Mouse (Mus musculus): ENCODE data around the gene Snapc4. TPM values are rescaled to one million over a fixed set of nuclear protein-coding genes. Genes with fewer than 3 reads are reported as not detected.

The Snapc4 gene
- total RNA-seq, 4 experiments from 2014 or later, result 52.6 to 88.3 (median 75.3) TPM

DNA sequence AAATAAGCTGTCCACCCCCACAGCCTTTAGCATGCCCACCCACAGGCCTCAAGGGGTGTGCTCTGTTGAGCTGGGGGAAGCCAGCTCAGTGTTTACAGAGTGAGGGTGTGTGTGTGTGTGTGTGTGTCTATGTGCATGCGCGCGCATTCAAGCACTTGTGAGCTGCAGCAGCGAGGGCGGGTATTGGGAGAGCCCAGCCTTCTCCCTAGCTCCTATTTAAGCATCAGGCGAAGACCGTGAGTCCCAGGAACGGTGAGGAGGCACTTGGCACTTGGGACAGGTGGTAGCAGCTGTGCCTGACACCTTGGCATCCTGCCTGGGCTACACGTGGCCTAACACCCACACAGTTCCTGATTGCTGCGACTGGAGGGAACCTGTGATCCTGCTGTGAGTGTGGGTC lies 38.4 kb downstream of the Snapc4 start:
- peak; percentile 64 to 91 for DNase-seq (ENCODE audit: low spot score in 2 of 2)

DNA sequence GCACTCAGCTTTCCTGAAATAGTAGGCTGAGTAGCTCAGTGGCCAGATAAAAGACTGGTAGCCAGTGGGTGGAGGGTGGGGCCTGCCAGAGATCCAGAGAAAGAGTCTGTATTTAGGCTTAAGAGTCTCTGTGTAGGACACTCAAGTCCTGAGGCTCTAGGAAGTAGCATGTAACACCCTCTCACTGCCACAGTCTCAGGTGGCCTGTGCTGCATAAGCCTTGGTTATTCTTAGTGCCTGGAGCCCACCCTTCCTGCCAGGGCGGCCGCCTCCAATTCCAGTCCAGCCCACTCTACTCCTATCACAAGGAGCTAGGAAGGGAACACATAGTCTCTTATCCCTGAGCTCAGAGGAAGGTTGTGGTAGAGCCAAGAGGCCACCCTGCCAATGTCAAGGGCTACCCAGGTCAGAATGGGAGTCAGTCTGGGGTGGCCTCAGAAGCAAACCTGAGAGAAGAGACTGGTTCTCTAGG lies 38.9 kb downstream of the Snapc4 start:
- peak; percentile 52 to 66 for DNase-seq (ENCODE audit: low spot score in 2 of 2)

- no peak for DNase-seq (ENCODE audit: low spot score in 2 of 2)
These were observed 41.3 kb downstream of the Snapc4 start for GRCm38 (mm10) chr2:26339204-26339551.

DNA sequence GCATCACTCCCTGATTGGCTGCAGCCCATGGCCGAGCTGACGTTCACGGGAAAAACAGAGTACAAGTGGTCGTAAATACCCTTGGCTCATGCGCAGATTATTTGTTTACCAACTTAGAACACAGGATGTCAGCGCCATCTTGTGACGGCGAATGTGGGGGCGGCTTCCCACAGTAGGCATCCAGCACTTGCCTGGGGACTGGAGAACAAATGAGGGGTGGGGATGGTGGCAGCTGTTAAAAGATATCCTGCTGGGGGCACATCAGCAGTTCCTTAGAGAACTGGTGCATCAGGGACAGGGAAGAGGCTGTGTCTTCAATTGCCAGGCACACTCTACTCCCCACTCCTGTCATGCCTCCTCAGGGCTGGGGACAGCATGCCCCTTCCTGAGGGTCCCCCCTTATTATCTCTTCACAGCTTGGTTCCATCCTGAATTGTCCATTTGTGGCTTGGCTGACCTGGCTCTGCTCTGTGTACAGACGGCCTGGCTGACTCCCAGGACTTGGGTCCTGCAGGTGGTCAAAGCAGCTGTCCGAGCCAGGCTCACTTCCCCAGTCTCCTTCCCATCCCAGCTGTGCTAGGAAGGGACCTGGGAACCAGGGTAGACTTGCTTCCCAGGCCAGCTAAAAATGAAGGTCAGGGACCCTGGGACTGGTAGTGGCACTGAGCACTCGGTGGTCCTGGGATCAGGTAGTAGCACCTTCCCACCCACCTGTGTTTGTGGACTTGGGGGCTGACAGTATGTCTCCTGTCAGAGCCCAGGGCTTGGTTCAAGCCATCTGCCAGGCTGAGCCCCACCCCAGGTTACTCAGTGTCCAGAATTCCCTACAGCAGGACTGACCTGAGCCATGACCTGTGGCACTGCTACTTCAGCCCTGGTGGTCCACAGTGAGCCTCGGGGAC lies 41.9 kb downstream of the Snapc4 start:
- DNase-seq (ENCODE audit: low spot score in 2 of 2), result no peak

- DNase-seq (ENCODE audit: low spot score in 2 of 2), result no peak
These were observed 49.8 kb downstream of the Snapc4 start for GRCm38 (mm10) chr2:26330702-26331101.

GRCm38 (mm10) chr2:26330056-26330468 lies 50.4 kb downstream of the Snapc4 start:
- no peak for DNase-seq (ENCODE audit: low spot score in 2 of 2)

DNA sequence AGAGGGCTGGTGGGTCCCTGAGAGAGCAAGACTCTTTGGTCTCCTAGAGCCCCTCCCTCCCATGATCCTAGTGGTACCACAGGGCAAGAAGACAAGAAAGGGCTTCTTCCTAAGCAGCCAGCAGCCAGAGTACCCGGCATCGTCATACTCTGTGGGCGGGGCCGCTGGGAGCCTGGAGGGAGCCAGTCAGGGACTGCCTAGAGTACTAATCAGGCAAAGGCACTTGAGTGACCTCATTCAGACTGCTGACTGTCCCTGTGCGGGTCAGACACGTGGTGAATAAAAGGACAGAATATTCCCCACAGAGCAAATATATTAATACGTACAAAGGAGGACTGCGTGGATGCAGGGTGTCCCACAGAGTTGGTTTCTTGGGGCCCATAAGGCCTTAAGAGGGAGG lies 51.1 kb downstream of the Snapc4 start:
- DNase-seq (ENCODE audit: low spot score in 2 of 2), result peak in 1 of 2 experiments; percentile 67

GRCm38 (mm10) chr2:26327852-26328251 lies 52.6 kb downstream of the Snapc4 start:
- no peak for DNase-seq (ENCODE audit: low spot score in 2 of 2)

DNA sequence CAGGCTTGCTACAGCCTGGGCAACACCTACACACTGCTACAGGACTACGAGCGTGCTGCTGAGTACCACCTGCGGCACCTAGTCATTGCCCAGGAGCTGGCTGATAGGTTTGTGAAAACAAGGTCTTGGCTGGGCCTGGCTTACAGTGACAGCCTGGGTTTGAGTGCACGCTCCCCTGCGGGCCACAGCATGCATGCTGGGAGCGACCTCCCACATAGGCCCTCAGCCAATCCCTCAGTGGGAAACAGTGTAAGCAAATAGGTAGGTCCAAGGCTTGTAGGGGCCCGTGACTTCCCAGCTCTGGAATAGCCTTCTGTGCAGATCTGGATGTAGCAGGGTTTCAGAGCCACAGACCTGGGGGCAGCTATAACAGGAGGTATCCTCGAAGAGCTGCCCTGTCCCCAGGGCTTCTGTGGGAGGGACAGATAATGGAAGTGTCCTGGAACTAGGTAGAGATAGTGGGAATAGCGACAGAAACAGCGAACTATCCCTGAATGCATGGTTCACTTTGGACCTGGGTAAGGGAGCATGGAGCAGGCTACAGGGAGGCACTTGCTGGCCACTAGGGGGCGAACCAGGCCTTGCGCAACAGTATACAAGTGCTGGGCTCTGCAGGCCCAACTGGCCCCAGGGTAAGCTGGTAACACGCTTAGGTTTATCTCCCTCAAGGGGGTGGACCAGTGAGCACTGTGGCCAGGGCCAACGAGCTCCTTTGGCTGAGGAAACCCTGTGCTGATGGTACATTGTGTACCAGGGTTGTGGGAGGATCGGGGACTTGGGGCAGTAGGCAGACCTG lies 54.9 kb downstream of the Snapc4 start:
- DNase-seq (ENCODE audit: low spot score in 2 of 2), result no peak

DNA sequence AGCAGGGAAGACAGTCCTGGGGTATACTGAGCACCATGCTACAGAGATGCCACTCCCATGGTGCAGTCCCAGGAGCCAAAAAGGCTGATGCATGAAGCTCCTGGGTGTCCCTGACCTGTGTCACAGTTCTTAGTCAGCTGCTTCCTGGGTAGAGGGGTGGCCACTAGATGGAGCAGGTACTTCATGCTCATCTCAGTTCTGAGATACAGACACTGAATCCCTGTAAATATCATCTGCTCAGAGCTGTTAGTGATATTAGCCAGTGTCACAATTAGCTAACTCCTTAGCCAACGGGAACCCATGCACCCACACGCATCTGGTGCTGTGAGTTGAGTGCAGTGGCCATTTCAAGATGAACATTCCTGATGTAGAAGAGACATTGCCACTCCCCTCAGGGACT lies 55.5 kb downstream of the Snapc4 start:
- no peak for DNase-seq (ENCODE audit: low spot score in 2 of 2)

DNA sequence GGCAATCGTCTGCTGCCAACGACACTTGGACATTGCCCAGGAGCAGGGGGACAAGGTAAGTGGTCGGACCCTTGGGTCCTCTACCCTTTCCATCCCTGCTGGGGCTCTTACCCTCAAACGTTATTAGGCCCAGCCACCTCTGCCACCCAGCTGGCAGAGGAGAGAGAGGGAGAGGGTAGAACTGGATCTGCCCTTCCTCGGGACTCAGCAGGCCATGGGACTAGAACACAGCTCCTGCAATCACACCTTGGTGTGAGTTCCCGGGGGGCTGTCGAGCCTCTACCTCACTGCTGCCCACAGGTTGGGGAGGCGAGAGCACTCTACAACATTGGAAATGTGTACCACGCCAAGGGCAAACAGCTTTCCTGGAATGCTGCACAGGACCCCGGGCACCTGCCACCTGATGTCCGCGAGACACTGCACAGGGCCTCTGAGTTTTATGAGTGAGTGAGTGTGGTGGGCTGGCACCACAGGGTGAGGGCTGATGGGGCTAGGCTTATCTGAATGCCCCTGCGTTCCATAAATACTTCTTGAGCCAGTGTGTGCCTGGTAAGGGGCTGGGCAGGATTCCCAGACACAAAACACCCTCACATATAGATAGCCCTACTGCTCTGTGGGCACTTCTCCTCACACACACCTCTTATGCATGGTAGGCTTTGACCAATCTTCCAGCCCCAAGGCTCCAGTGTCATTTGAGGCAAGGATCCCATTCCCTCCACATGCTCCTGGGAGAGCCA lies 56.7 kb downstream of the Snapc4 start:
- DNase-seq (ENCODE audit: low spot score in 2 of 2), result no peak

DNA sequence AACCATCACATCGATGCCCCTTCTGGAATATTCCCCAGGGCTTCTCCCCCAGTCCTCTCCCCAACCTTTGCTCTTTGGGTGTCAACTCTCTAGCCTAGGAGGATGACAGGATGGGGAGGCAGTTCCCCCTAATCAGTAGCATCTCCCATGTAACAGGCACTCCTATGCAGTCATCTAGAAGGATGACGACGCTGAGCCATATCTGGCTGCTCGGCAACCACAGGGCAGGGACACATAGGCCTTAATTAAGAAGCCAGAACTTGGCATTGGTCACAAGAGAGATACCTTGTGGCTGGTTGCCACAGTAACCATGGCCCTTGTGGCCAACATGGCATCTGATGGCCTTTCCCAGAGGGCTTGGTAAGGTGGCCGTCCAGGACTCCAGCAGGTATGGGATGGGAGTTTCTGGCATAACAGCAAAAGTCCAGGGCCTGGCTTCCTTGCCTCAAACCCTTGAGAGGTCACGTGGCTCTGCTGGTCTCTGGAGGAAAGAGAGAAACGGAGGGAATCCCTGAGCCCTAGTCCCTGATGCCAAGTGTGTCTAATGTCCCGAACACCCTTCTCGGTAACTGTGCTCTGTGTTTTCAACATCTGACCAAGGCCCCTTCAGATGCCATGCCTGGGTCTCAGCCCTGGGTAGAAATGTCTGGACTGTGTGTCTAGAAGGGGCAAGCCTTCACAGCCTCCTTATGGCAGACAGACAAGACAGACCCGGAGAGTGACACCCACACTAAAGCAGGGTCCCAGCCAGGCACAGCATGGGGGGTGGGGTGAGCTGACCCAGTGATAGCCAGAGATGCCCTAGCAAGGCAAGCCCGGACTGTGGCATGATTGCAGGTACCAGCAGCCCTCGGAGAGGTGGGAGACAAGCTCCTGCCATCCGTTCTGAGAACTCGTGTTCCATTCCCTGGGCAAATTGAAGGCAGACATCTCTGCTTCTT lies 59.9 kb downstream of the Snapc4 start:
- no peak for DNase-seq (ENCODE audit: low spot score in 2 of 2)

DNA sequence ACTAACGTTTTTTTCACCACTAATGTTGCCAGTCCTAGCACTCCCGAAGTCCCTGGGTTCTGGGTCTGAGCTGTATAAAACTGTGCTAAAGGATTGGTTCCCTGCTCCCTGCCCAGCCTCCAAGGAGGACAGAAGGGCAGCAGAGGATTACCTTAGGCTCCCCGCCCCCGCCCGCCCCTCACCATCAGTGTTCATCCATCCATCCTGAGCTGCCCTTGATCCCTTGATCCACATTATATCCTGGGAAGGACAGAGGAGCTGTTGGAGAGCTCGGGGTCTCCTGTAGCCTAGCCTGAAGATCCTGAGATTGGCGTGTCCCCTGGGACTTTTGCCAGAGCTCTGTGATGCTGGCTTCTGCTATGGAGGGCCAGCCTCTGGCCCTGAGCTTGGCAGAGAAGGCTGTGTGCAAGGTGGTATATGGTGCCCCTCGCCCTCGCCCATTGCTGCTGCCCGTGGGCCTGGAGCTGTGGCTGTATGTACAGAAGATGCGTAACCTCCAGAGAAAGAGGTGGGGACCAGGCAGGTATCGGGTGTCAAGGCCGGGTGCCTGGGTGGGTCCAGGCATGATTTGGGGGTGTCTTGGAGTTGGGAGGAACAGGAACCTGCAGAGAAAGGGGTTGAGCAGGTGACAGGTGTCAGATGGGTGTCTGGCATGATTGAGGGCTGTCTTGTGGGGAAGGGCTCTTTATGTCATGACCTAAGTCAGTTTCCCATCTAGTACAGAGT lies 60.8 kb downstream of the Snapc4 start:
- no peak for DNase-seq (ENCODE audit: low spot score in 2 of 2)

DNA sequence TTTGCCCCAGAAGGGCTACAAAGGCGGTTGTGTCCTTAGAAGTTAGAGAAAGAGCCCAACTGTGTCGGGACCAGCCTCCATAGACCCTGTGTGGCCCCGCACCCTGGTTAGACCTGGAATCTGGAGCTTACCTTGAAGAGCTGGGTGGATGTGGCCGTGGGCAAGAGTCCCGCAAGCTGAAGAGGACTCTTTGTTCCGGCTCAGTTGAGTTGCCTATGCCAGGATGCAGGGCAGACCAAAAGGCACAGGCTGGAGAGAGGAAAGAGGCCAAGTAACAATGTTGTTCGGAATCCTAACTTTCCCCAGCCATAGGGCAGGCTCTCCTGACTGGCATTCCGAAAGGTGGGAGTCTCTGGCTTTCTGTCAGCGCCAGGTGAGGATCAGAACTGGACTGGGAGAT lies 61.3 kb downstream of the Snapc4 start:
- no peak for DNase-seq (ENCODE audit: low spot score in 2 of 2)

GRCm38 (mm10) chr2:26317991-26318672 lies 62.3 kb downstream of the Snapc4 start:
- no peak for DNase-seq (ENCODE audit: low spot score in 2 of 2)

DNA sequence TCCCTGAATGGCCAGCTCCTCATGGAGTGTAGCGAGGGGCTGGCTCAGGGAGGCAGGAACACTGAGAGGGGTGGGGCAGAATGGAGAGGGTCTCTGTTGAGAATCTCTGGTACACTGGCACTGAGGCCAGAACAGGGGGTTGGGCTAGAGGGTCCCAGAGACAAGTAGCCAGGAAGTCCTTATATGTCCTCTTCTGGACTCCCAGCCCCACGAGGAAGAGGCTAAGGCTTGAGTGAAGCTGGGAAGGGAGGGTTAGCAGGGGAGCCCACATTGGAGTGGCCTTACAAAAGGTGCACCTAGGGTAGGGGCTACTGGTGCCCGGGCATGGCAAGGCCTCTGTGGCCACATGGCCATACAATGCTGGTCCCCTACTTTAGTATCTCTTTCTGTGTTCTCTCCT lies 63.1 kb downstream of the Snapc4 start:
- DNase-seq (ENCODE audit: low spot score in 2 of 2), result no peak

- peak in 1 of 2 experiments; percentile 32 for DNase-seq (ENCODE audit: low spot score in 2 of 2)
These were observed 63.7 kb downstream of the Snapc4 start for GRCm38 (mm10) chr2:26316576-26317246.

GRCm38 (mm10) chr2:26315925-26316311 lies 64.5 kb downstream of the Snapc4 start:
- peak in 1 of 2 experiments; percentile 48 for DNase-seq (ENCODE audit: low spot score in 2 of 2)

Data from left cerebral cortex, adult 8-10 months (tissue).